Mouse (Mus musculus) neural tube, embryonic 13.5 days (tissue): ENCODE measurements around the gene Gm5580. TPM values are rescaled to one million over a fixed set of nuclear protein-coding genes. Genes with fewer than 3 reads are reported as not detected.

ENCODE experiments used
- polyA plus RNA-seq: library from polyadenylated mRNA; unstranded; fragments of >200 nt; fragmentation: Nextera tagmentation; extraction: Ambion mirVana; gene quantifications from 2 replicates; pipeline ENCODE4 v1.2.1, GENCODE M21; 2015

The Gm5580 gene
- polyA plus RNA-seq, 1 experiment from 2014 or later: 0.60 TPM

Other genes with a start within 250 kb of the Gm5580 start
- 58.1 and 58.7 TPM in 2 replicates for gene March8, start 213.1 kb upstream of the Gm5580 start, polyA plus RNA-seq
- 0.50 and 0.54 TPM in 2 replicates for gene Alox5, start 90.0 kb upstream of the Gm5580 start, polyA plus RNA-seq
- not detected in 2 replicates for gene Olfr211, start 62.0 kb upstream of the Gm5580 start, polyA plus RNA-seq
- gene Olfr212, start 44.6 kb upstream of the Gm5580 start, polyA plus RNA-seq: 0.10 TPM in 1 of 2 replicates, not detected in the other
- gene Olfr213, start 12.7 kb upstream of the Gm5580 start, polyA plus RNA-seq: not detected in 2 replicates
- not detected in 2 replicates for gene Olfr214, start 3.1 kb downstream of the Gm5580 start, polyA plus RNA-seq
- not detected in 2 replicates for gene Olfr215, start 33.1 kb downstream of the Gm5580 start, polyA plus RNA-seq
- gene Zfp422, start 77.9 kb downstream of the Gm5580 start, polyA plus RNA-seq: 160 and 182 TPM in 2 replicates
- 11.0 and 14.5 TPM in 2 replicates for gene Depp1, start 99.5 kb downstream of the Gm5580 start, polyA plus RNA-seq
- gene Rassf4, start 122.8 kb downstream of the Gm5580 start, polyA plus RNA-seq: 24.0 and 25.3 TPM in 2 replicates
- 0.29 and 1.0 TPM in 2 replicates for gene Tmem72, start 165.8 kb downstream of the Gm5580 start, polyA plus RNA-seq